Mouse (Mus musculus) spleen, adult 2 months (tissue): ENCODE data around the gene A1cf. TPM values are rescaled to one million over a fixed set of nuclear protein-coding genes. Genes with fewer than 3 reads are reported as not detected.

ENCODE experiments used
- DNase-seq, 2 experiments: peaks; one replicate each; pipeline versions ENCODE4 v3.0.0 to v3.0.0-alpha.2; 2012 to 2021; ENCODE audit warnings: low spot score in 2 of 2, low read depth in 1 of 2
- H3K27ac ChIP-seq: fragments of 200-500 bp; 2 replicates; pipeline ENCODE4 v1.5.1; 2012; ENCODE audit warnings: low read length, inconsistent platforms; ENCODE audit not compliant: insufficient read depth
- H3K27me3 ChIP-seq: fragments of 200-500 bp; 2 replicates; pipeline ENCODE4 v1.6.1; 2012; ENCODE audit warnings: mild to moderate bottlenecking, moderate library complexity, low read length, inconsistent platforms; ENCODE audit not compliant: control insufficient read depth, insufficient read depth
- H3K36me3 ChIP-seq: fragments of 200-500 bp; 2 replicates; pipeline ENCODE4 v1.6.1; 2012; ENCODE audit warnings: mild to moderate bottlenecking, low read length, inconsistent platforms; ENCODE audit not compliant: control insufficient read depth, insufficient read depth
- H3K4me1 ChIP-seq: fragments of 200-500 bp; 2 replicates; pipeline ENCODE4 v1.6.1; 2011; ENCODE audit warnings: inconsistent platforms; ENCODE audit not compliant: control insufficient read depth, insufficient read depth, insufficient read length
- H3K4me3 ChIP-seq: fragments of 200-500 bp; 2 replicates; pipeline ENCODE4 v1.5.1; 2011; ENCODE audit warnings: mild to moderate bottlenecking, inconsistent platforms; ENCODE audit not compliant: insufficient read depth, insufficient read length; ENCODE audit errors: extremely low read depth
- CTCF ChIP-seq: fragments of 200-500 bp; IDR thresholded peaks from 2 replicates; pipeline ENCODE4 v1.5.1; 2011; ENCODE audit warnings: mild to moderate bottlenecking, inconsistent platforms; ENCODE audit not compliant: insufficient read depth, insufficient read length, insufficient replicate concordance; ENCODE audit errors: extremely low read depth
- POLR2A ChIP-seq: fragments of 200-500 bp; IDR thresholded peaks from 2 replicates; pipeline ENCODE4 v1.6.1; 2011; ENCODE audit warnings: low read depth, low read length, inconsistent platforms
- WGBS: fragments of 180-500 bp; shearing (Covaris S2); methylation state at CpG from one replicate; pipeline ENCODE4 v1.1.7; 2018; 5-methylcytosine and 5-hydroxymethylcytosine counted together
- polyA plus RNA-seq: library from polyadenylated mRNA; depleted of rRNA; stranded (reverse); fragments of >200 nt; gene quantifications from 2 replicates; pipeline ENCODE4 v1.2.3, GENCODE M21; 2012; rRNA removed

Gene A1cf
- 0.05 and 0.07 TPM in 2 replicates for polyA plus RNA-seq

GRCm38 (mm10) chr19:31868521-31868920 lies at the start of gene A1cf:
A1cf (plus strand) TSS chr19:31868764.
- no peak within 1 kb of the TSS for H3K27ac ChIP-seq
- no peak for DNase-seq
- TF ChIP-seq POLR2A (no peak), CTCF (no peak)
- WGBS: 90% methylated on average over 7 of the region's 7 CpGs
- H3K27me3 ChIP-seq: no peaks in the 10 kb centered on the region
- no peaks in the 10 kb centered on the region for H3K4me1 ChIP-seq
- no peaks in the 10 kb centered on the region for H3K36me3 ChIP-seq
- H3K4me3 ChIP-seq: no peak within 1 kb of the TSS

GRCm38 (mm10) chr19:31834250-31834649 lies 34.3 kb upstream of the A1cf start:
- 84% methylated on average over 5 of the region's 5 CpGs for WGBS

GRCm38 (mm10) chr19:31861909-31862308 lies 6.7 kb upstream of the A1cf start:
- no peaks in the 10 kb centered on the region for H3K36me3 ChIP-seq
- no peak overlapping the region for H3K27ac ChIP-seq
- no peaks in the 10 kb centered on the region for H3K4me1 ChIP-seq
- DNase-seq: no peak
- TF ChIP-seq CTCF: no peak
- no peak for TF ChIP-seq POLR2A
- 55% methylated on average over 3 of the region's 3 CpGs for WGBS
- no peak overlapping the region for H3K4me3 ChIP-seq
- no peaks in the 10 kb centered on the region for H3K27me3 ChIP-seq

More at GRCm38 (mm10) chr19:31834250-31834649, 34.3 kb upstream of the A1cf start:
- no peak overlapping the region for H3K27ac ChIP-seq
- H3K36me3 ChIP-seq: no peaks in the 10 kb centered on the region
- H3K4me1 ChIP-seq: no peaks in the 10 kb centered on the region
- no peak overlapping the region for H3K4me3 ChIP-seq
- H3K27me3 ChIP-seq: no peaks in the 10 kb centered on the region
- no peak for TF ChIP-seq POLR2A
- TF ChIP-seq CTCF: no peak
- no peak for DNase-seq

GRCm38 (mm10) chr19:31862512-31863249 lies 5.9 kb upstream of the A1cf start:
- Histone ChIP-seq H3K4me1 (no peaks in the 10 kb centered on the region), H3K27me3 (no peaks in the 10 kb centered on the region), H3K27ac (no peak overlapping the region), H3K36me3 (no peaks in the 10 kb centered on the region), H3K4me3 (no peak overlapping the region)
- 60% methylated on average over 6 of the region's 6 CpGs for WGBS
- no peak for TF ChIP-seq CTCF
- no peak for TF ChIP-seq POLR2A
- no peak for DNase-seq

- Histone ChIP-seq H3K4me1 (no peaks in the 10 kb centered on the region), H3K36me3 (no peaks in the 10 kb centered on the region), H3K27ac (no peak overlapping the region), H3K27me3 (no peaks in the 10 kb centered on the region), H3K4me3 (no peak overlapping the region)
- TF ChIP-seq POLR2A: no peak
- TF ChIP-seq CTCF: no peak
- no peak for DNase-seq
- WGBS: 89% methylated on average over 4 of the region's 4 CpGs
These were observed 3.1 kb upstream of the A1cf start for GRCm38 (mm10) chr19:31865451-31865850.

GRCm38 (mm10) chr19:31868076-31868475 lies 488 bp upstream of the A1cf start:
- H3K27ac ChIP-seq: no peak overlapping the region
- no peak overlapping the region for H3K4me3 ChIP-seq
- no peaks in the 10 kb centered on the region for H3K4me1 ChIP-seq
- H3K27me3 ChIP-seq: no peaks in the 10 kb centered on the region
- DNase-seq: no peak
- TF ChIP-seq POLR2A (no peak), CTCF (no peak)
- 87% methylated on average over 4 of the region's 4 CpGs for WGBS
- no peaks in the 10 kb centered on the region for H3K36me3 ChIP-seq

GRCm38 (mm10) chr19:31868971-31869370 lies 407 bp downstream of the A1cf start:
- no peak overlapping the region for H3K27ac ChIP-seq
- no peaks in the 10 kb centered on the region for H3K36me3 ChIP-seq
- H3K4me1 ChIP-seq: no peaks in the 10 kb centered on the region
- H3K4me3 ChIP-seq: no peak overlapping the region
- no peaks in the 10 kb centered on the region for H3K27me3 ChIP-seq
- TF ChIP-seq POLR2A (no peak), CTCF (no peak)
- WGBS: 92% methylated on average over 6 of the region's 6 CpGs
- DNase-seq: no peak

- 80% methylated on average over 2 of the region's 2 CpGs for WGBS
- no peak for TF ChIP-seq POLR2A
- no peak for TF ChIP-seq CTCF
- Histone ChIP-seq H3K36me3 (no peaks in the 10 kb centered on the region), H3K4me1 (no peaks in the 10 kb centered on the region), H3K27ac (no peak overlapping the region), H3K4me3 (no peak overlapping the region), H3K27me3 (no peaks in the 10 kb centered on the region)
- no peak for DNase-seq
These were observed 2.8 kb downstream of the A1cf start for GRCm38 (mm10) chr19:31871377-31871776.
